Mouse (Mus musculus) adrenal gland, postnatal 4 days (tissue): ENCODE results near the gene Psap. TPM values are rescaled to one million over a fixed set of nuclear protein-coding genes. Genes with fewer than 3 reads are reported as not detected.

Experiments used
- DNase-seq, 2 experiments: peaks; one replicate each; pipeline ENCODE4 v3.0.0; 2021 to 2022; ENCODE audit warnings: low spot score in 2 of 2, mixed read lengths in 2 of 2
- total RNA-seq, 2 experiments: library from RNA; stranded (reverse); gene quantifications; 2 replicates each; pipeline ENCODE4 v1.2.3; 2021

Psap gene
- total RNA-seq, 2 experiments from 2014 or later = 671 to 696 TPM

DNA sequence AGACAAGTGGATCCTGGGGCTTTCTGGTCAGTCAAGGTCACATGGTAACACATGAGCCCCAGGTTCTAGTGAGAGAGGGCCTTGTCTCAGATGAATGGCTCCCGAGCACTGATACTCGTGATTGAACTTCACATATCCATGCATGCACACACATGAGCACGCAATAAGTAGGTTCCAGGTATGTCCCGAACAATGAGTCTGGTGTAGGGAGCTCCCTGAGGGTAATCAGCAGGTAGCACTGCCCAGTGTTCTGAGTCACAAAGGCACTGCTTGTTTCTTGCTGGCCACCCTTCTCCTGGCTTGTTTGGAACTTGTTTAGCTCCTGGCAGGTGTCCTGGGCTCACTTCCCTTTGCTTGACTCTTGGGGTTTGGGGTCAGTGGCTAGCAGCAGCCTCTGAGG is 9.7 kb downstream of the Psap start:
- no peak for DNase-seq

DNA sequence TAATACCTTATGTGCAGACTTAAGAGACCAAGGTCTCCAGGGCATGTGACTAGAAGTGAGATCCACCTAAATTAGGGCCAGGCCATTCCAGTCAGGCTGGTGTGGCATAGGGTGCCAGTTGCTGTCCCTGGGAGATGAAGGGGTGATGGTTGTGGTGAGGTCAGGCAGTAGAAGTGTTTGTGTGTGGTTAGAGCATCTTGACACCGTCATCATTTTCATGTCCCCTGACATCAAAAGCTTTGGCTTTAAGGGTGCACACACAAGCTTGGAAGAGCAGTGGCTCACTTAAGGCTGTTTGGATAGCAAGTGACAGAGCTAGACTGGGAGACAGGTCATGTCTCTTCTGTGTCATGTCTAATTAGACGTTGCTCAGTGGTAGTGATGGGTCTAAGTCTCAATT is 10.3 kb downstream of the Psap start:
- DNase-seq = no peak

DNA sequence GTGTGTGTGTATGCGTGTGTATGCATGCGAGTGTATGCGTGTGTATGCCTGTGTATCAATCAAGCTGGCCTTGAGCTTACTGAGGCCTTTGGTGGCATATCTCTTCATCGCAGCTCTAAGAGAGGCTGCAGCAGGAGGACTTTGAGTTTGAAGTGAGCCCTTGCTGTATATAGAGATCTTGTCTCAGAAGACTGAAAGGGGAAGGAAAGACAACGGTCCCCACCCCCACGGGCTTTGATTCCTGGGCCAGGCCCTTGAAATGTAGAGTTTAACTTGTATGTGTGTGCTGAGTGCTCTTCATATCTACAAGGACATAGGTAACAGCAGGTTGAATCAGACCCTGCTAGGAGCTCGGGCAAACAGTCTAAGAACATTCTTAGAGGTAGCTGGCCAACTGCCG is 11.8 kb downstream of the Psap start:
- no peak for DNase-seq

DNA sequence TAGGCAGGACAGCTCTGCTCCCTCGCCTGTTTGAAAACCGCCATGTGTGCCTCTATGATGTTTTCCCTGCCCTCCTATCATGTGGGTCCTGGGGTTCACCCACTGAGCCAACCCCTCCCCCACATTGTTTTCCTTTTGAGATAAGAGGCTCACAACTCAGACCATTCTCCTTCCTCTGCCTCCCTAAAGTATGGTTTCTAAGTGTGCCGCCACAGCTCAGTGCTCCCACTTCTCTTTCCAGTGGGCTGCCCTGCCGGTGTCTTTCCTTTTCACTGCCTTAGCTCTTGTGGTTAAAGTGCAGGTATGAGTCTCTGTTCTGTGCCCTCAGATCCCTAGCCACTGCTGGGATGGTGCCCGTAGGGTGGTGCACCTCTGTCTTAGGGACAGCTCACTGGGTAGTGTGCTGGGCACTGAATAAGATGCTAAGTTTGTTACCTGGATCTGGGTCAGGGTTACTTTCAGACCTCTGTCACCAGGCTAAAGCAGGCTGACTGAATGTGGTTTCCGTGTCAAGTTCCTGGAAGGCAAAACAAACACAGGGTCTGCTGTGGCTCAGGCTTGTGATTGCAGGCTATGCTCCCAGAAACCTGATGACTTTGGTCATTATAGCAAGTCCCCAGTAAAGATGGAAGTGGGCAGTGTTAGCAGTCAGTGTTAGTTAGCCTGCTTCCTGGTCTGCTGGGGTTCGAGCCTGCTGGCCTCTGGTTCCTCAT is 12.8 kb downstream of the Psap start:
- no peak for DNase-seq

DNA sequence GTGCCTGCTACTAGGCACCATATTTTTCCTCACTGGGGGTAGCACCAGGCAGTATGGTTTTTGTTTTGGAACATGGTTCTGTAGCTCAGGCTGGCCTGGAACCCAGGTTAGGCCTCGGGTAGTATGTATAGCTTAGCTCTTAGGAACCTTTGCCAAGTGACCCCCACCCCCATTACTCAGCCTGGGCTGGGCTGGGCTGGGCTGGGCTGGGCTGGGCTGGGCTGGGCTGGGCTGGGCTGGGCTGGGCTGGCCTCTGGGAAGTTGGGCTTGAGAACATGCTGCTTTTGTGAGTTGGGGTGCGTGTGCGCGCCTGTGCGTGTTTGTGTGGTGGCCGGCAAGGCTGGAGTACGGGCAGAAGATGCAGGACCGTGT is 13.3 kb downstream of the Psap start:
- no peak for DNase-seq

DNA sequence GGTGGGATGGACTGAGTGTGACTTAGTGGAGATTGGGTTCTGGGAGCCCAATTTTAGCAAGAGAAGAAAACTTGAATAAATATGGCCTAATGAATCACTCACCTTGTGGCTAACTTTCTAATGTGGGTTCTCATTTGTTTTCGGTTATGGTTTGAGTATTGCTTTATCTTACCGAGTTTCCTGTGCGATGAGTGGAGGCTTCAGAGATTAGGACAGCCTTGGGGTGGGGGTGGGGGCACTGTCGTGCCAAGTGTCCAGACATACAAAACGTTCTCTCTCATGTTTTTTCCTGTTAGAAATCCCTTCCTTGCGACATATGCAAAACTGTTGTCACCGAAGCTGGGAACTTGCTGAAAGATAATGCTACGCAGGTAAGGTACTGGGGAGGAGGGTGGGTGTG is 14.8 kb downstream of the Psap start:
- DNase-seq = no peak

DNA sequence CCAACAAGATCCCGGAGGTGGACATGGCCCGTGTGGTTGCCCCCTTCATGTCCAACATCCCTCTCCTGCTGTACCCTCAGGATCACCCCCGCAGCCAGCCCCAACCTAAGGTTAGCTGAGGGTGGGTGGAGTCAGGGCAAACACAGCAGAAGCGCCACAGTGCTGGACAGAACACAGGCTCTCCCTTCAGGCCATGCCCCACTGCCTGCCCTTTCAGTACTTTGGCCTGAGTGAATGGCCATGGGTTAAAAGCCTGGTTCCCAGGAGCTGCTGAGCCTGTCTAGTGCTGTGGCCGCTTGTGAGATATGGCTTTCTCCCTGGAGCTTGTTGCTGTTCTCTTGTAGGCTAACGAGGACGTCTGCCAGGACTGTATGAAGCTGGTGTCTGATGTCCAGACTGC is 17.2 kb downstream of the Psap start:
- DNase-seq = no peak

DNA sequence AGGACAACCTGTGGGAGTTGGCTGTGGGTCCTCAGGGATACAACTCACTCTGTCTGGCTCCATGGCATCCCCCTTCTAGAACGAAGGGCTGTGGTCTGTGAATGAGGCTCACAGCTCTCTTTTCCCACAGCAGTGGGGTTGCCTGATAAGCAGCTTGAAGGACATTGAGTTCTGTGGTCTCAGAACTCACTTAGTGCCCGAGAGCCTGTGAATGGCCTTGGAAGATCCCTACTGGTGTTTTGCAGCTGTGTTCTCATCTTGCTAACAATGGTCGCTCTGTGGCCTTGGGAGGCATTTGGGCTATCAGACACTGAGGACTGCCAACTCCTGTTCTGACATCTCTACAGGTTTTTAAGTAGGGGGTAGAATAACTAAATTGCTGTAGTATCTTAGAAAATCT is 17.9 kb downstream of the Psap start:
- DNase-seq = no peak

DNA sequence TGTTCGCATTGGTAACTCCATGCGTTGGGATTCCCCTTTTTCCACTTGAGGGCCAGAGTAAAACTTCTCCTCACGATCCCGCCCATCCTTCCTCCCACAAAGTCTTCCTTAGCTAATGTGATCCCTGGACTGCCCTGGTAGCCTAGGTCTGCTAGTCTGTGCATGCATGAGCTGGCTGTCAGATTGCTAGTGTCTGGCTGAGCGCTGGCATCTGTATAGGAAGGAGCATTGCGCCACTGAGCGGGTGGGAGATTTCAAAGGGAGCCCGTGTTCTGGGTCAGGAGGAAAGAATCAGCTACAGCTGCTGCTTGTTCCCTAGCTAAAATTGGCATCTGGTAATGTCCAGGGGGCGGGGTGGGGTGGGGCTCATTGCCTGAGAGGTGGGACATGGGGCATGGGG is 18.6 kb downstream of the Psap start:
- no peak for DNase-seq

DNA sequence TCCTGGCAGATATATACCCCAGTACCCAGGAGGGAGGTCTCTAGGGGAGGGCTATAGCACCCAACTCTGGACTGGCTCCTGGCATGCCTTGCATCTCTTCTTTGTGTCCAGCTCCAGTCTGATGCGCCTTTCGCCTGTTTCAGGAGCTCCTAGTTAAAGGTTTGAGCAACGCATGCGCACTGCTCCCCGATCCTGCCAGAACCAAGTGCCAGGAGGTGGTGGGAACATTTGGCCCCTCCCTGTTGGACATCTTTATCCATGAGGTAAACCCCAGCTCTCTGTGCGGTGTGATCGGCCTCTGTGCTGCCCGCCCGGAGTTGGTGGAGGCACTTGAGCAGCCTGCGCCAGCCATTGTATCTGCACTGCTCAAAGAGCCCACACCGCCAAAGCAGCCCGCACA is 22.2 kb downstream of the Psap start:
- no peak for DNase-seq

DNA sequence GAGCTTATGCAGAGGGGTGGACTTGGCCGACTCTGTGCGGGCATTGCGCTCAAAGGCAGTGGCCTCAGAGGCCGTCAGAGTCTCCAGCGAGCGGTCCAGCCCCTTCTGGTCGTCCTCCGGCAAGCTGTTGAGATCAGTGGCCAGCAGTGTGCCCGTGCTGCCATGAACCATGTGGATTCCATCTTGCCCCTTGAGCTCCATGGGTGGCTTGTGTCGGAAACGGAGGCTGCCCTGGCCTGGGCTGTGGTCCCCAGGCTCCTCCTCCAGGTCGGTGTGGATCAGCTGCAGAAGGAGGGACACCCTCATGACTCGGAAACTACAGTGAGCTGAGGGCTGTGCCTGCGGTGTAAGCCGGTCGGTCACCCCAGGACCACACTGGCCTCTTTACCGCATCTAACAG is 26.0 kb downstream of the Psap start:
- DNase-seq = no peak

DNA sequence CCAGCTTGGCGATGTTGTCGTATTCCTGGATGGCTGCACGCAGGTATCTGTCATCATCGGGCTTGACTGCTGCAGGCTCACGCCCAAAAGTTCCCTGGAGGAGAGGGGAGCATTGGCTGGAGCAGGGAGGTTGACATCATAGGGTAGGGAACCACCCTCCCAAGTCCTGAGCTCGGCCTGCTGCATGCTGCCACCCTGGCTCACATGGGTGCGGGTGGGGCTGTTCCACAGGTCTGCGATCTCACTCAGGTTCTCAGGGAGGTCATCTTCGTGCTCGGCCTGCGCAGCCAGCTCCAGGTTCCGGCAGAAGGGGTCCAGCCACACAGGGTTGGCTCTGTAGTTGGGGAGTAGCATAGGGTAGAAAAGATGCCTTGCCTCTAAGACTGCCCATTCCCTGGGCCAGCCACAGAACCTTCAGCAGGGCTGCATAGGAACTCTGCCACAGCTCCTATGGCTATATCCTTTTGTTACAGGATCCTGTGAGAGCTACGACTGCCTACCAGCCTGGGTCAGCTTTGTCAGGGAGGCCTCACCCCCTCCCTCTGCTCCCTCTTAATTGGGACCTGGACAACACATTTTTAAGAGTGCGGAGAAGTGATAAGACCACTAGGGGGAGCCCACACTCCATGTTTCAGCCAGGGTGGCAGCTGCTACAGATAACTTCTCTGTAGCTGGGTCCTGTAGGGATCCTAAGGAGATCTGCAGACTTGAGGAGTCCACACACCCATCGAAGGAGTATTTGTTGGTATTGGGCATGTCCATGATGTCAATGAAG is 27.6 kb downstream of the Psap start:
- DNase-seq = peak in 1 of 2 experiments; percentile 51

DNA sequence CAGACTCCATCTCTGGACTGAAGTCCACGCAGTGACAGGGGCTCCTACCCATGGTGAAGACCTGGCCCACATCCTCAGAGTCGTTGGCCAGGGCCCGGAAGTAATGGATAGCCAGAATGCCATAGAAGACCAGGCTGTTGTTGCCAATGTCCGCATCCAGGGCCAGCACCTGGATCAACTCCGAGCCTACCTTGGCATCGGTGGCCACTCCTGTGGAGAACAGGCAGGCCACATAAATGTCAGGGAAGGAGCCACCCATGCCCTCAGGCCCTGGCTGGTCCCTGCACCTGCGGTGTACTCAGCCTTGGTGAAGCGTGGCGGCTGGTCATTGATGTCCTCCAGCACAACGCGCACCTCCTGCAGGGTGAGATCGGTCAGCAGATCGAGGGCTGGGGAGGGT is 33.2 kb downstream of the Psap start:
- DNase-seq = no peak

DNA sequence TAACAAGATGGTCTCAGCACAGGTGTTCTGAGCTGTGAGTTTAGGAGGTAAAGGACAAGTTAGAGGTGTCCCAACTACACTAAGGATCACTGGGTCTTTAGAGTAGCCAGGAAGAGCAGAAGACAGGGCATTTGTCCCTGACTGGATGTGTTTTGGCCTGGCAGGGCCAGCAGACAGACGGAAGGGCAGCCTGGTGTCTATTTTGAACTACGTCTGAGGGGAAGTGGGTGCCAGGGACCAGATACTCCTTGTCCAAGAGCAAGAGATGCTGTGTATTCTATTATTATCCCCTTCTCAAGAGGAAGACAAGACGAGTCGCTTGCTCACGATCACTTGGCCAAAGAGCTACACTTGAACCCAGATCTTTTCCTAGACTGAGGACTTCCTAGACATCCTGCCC is 36.2 kb downstream of the Psap start:
- no peak for DNase-seq

DNA sequence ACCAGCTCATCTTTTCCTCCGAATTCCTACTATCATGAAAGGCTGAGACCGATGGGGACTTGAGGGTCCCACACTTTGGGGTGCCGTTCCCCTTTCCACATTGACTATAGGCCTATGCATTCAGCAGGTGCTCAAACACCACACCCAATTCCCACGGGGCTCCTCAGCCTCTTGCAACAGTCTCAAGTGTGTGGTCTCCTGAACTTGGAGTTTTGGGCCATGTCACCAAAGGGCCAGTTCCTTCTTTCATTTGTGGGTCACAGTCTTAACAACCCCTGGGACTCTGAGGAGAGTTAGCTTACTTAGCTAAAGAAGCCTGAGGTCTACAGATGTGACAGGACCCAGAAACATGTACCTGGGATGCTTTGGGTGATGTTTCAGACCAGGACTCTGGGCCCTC is 38.7 kb downstream of the Psap start:
- DNase-seq = no peak

DNA sequence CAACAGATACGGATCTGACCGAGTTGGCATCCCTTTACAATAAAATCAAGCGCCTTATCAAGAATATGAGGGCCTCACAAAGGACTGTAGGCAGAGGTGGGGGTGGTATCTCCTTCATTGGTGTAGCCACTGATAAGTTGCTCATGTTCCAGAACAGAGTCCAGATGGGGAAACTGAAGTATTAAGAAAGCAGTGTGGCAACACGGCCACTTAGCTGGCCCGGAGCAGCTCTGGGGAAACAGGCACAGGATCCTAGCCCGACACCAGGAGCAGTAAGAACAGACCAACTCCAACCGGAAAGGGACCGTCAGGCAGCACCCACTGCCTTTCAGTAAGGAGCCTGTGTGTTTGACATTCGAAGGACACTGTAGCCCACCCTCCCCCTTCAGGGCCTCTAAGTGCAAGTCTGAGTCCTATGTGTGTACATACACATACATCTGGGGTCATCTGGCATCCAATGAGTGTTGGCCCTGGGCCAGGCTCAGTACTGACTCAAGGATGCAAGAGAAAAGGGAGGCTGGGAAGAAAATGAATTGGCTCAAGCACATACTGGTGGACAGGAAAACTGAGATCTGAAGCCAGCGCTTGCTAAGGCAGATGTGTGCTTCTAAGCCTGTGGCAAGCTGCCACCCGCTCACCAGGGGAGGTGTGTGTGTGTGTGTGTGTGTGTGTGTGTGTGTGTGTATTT is 51.7 kb downstream of the Psap start:
- no peak for DNase-seq

DNA sequence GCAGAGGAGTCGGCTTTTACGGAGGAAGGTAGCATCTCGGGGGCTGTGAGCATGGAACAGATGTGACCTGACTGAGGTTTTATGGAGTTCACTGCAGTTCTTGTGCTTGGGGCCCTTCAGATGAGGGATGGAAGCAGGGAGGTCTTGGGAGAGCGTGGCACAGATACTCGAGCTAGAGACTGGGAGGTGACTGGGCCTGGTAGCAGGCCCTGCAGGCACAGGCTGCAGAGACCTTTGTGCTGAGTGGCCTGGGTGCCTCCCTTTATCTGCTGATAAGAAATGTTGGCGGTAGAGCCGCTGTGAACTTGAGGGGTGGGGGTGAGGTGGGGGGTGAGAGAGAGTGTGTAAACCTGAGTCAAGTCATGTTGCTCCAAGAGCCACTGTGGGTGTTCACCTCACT is 57.2 kb downstream of the Psap start:
- DNase-seq = no peak

DNA sequence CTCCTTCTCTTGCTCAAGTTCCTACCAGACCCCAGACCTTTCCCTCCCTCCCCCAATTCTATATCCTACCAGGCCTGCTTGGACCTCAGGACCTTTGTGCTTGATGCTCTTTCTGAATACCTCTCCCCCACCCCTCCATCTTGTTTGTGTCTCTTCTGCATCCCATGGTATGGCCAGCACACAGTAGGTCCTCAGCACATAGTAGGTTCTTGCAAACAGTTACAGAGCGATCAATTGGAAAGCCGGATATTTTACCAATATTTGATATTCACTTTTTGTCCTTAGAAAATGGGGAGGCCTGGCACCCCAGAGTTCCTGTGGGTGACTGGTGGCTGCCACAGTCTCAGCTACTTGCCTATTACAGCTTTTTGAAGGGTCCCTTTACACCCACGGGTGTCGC is 57.6 kb downstream of the Psap start:
- DNase-seq = no peak

DNA sequence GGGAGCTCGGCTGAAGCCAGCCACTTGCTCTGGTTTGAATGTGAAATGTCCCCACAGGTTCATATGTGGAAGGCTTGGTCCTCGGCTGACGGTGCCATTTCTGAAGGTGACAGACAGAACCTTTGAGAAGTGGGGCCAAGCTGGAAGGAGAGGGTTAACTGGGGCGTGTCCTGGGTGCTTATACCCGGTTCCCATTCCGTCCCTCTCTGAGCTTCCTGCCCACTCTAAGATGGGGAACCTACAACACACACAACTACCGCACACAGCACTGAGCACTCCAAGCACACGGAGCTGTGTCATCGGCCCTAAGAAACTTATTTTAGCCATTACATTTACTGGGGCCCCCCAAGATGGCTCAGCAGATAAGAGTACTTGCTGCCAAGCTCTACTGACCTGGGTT is 64.1 kb downstream of the Psap start:
- DNase-seq = no peak

DNA sequence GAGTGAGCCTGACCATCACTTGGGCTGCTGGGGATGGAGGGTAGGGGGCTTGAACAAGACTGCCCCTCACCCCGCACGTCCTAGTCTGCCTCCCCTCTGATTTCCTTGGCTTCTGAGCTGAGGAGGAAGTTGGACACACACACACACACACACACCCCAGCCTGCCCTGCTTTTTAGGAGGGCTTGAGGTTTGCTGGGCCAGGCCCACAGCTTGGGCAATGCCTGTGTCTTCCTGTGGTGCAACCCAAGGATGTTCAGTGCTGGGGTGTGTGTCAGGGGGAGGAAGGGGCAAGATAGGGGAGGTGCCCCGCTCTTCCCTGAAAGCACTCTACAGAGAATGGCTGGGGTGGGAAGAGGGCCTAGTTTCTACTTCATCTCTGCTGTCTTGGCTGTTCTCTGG is 66.7 kb downstream of the Psap start:
- DNase-seq = no peak

DNA sequence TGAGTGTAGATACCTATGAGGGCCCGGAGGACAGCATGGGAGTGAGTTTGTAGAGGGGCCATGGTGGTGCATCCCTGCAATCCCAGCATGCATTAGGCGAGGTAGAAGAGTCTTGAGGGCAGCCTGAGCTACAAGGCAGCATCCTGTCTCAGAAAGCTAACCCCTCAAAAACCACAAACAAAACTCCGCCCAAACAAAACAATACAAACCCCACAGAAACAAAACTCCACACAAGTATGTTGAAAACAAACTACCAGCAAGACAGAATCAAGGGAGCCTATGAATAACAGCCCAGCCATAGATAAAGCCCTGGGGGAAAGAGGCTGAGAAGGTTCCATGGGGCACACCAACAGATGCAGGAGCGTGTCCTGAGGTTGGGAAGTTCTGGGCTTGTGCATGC is 68.6 kb downstream of the Psap start:
- DNase-seq = no peak

DNA sequence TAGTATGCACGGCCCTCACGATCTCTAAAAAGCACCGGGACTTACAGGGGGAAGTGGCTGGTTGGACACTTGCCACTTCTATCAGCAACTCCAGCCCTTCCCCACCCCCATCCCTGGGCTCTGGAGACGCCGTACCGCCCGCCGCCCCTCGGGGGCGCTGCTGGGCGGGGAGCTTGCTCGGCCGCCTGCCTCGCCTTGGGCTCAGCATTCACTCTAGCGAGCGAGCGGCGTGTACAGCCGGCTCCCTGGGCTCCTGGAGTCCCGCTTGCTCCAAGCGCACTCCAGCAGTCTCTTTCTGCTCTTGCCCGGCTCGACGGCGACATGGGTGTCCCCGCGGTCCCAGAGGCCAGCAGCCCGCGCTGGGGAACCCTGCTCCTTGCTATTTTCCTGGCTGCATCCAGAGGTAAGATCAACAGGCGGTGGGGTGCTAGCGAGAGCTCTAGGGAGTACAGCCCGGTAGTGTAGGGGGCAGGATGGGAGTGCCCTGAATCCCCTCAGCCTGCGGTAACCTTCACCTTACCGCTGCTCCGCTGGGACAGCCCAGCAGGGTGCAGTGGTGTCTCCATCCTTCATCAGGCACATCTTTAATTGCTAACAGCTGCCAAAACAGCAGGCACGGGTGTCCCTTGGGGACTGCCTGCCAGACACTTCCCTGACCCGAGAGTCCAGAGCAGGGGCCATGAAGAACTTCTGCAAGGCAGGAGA is 69.4 kb downstream of the Psap start, which contains the start of gene Vsir:
TSS of gene Vsir (plus strand) at position 151 of the 705 bp plus-strand sequence.
- DNase-seq = peak; percentile 57 to 68
